Mouse (Mus musculus) G1E (cell line): ENCODE results near the gene Tbc1d25.

Source experiments
- CTCF ChIP-seq: IDR thresholded peaks from 2 replicates; pipeline ENCODE4 v1.5.1; 2012; ENCODE audit warnings: low read depth, low read length, inconsistent platforms, mixed read lengths
- GATA1 ChIP-seq: IDR thresholded peaks from 2 replicates; pipeline ENCODE4 v1.6.1; 2012; ENCODE audit warnings: borderline replicate concordance, low read length, inconsistent platforms, mixed read lengths
- GATA2 ChIP-seq: IDR thresholded peaks from 2 replicates; pipeline ENCODE4 v1.6.1; 2012; ENCODE audit warnings: low read depth, low read length, inconsistent platforms, borderline replicate concordance
- POLR2AphosphoS5 ChIP-seq: IDR thresholded peaks from 2 replicates; pipeline ENCODE4 v1.6.1; 2012; ENCODE audit warnings: low read depth, low read length, inconsistent platforms; ENCODE audit not compliant: insufficient replicate concordance
- TAL1 ChIP-seq: conservative IDR thresholded peaks from 2 replicates; pipeline ENCODE4 v1.6.1; 2012; ENCODE audit warnings: low read depth, low read length, inconsistent platforms, mixed read lengths

DNA sequence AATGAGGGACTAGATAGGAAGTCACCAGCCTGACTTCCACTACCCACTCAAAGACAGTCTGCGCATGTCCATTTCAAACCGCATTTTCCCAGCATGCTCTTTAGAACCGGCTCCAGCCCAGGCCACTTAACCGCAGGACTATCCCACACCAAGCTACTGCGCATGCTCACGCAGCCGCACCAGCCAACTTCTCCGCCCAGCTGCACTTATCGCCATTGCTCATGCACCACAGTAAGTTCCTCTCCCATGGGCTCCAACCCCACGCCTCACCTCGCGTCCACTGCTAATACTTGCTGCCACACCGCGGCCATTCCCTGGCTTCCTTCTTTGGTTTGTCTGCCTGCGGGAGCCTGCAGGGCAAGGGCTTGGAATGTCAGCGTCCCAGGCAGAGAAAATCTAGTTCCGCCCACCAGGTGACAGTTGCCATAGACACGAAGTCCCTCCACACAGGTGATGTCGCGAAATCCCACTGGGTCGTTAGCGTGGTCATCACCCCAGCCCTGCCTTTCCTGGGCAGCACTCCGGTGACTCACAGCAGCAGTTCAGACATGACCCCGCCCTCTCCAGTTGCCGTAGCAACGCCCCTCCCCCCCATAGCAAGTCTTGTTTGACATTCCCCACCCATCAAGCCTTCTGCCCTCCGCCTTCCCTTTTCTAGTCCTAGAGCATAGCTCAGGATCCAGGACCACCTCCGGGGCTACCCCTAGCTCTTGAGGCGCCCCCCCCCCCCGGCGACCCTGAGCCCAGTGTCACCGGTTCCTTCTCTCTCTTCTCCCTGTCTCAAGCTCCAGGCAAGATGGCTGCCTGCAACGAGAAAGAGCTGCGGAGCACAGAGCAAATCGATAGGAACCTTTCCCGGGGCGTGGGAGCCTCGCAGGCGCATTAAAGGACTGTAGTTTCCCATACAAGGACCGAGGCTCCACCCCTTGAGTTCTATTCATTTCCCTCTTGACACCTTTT lies 43.7 kb downstream of the Tbc1d25 start, which contains the start of gene Wdr13:
- TF ChIP-seq CTCF (no peak), TAL1 (no peak), GATA1 (no peak), GATA2 (no peak), POLR2AphosphoS5 (no peak)
